Mouse (Mus musculus) retina, adult 2 months (tissue): Measurements from ENCODE around the gene Gsap.
"Not testable (repeated sequence)": the region's sequence is repeated elsewhere in the genome, so short reads cannot be mapped to it uniquely, and the experiment has no call there.

Experiments
- DNase-seq: peaks from one replicate; pipeline ENCODE4 v3.0.0-alpha.2; 2012; ENCODE audit warnings: low read depth, low spot score

The Gsap gene

GRCm38 (mm10) chr5:21261202-21261844, 75.3 kb downstream of the Gsap start:
- no peak for DNase-seq

DNA sequence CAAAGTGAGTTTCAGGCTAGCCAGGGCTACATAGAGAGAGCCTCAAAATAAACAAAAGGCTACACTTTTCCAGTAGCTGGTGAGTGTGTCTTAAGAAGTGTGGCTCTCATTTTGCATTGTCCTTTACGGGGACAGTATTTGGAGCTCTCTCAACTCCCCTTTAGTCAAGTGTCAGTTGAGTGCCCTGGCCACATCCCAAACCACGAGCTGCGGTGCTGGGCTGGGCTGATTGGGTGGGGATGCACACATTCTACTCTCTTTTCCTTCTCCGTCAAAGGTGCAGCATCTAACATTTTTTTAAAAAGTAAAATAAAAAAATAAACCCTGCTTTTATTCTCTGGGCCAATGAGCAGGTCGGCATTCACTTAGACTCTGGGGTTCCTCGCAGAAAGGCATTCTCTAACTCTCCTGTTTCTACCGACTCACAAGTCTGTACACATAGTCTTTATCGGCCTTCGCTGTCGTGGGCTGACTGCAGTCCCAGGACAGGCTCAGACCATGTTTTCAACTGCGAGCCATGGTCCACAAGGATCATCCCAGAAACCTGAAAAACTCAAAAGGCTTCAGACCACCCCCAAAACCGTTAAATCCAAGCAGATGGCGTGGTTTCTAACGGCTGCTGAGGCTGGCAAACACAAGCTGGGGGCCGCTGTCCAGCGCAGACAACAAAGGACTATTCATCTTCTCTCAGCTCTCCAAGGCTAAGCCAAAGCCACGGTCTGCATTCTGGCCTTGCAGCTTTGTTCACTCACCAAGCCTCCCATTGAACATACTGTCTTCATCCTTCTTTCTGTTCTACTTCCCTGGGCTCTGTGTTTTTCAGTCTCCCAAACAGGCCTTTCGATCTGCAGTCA, 77.4 kb downstream of the Gsap start:
- DNase-seq, result no peak

DNA sequence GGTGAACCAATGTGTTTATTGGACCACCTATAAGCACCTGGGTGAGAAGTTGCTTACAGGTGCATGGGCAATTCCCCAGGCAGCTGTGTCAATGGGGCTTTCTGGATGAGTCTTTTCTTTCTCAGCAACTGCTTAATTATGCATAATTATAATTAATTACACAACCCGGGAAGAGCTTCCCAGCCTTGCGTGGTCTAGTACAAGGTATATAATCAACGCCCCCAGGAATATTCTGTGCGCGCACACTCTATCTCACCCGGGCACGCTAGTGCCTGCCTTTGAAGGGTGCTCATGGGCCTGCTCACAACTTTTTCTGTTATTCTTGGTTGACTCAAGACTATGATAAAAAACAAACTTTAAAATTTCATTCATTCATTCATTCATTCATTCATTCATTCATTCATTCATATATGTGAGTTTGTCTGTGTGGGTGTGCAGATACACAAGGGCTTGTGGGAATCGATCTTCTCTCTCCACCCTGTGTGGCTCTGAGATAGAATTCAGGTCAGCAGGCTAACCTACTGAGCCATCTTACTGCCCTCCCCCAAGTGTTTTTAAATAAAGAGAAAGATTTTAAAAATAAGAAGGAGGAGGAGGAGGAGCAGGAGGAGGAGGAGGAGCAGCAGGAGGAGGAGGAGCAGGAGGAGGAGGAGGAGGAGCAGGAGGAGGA, 78.4 kb downstream of the Gsap start:
- no peak for DNase-seq

- peak; percentile 54 for DNase-seq
Observed at GRCm38 (mm10) chr5:21265049-21265448, 79.0 kb downstream of the Gsap start.

DNA sequence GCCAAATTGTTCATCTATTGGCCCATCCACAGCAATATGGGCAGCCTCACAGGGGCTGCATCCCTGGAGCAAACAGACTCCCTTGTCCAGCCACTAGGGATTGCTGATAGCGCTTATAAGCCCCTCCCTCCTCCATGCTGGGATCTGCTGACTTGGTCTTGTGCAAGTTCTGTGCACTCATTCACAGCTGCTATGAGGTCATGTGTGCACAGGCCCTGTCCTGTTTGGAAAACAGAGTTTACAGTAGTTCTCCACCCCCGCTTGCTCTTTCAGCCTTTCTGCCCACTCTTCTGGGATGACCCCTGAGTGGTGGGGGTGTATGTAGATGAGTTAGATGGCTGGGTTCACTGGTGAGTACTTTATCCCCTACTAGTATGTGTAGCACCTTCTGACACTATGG, 81.0 kb downstream of the Gsap start:
- DNase-seq, result no peak

GRCm38 (mm10) chr5:21269446-21269845, 83.4 kb downstream of the Gsap start:
- no peak for DNase-seq

- DNase-seq, result no peak
Observed at GRCm38 (mm10) chr5:21270756-21271155, 84.7 kb downstream of the Gsap start.

DNA sequence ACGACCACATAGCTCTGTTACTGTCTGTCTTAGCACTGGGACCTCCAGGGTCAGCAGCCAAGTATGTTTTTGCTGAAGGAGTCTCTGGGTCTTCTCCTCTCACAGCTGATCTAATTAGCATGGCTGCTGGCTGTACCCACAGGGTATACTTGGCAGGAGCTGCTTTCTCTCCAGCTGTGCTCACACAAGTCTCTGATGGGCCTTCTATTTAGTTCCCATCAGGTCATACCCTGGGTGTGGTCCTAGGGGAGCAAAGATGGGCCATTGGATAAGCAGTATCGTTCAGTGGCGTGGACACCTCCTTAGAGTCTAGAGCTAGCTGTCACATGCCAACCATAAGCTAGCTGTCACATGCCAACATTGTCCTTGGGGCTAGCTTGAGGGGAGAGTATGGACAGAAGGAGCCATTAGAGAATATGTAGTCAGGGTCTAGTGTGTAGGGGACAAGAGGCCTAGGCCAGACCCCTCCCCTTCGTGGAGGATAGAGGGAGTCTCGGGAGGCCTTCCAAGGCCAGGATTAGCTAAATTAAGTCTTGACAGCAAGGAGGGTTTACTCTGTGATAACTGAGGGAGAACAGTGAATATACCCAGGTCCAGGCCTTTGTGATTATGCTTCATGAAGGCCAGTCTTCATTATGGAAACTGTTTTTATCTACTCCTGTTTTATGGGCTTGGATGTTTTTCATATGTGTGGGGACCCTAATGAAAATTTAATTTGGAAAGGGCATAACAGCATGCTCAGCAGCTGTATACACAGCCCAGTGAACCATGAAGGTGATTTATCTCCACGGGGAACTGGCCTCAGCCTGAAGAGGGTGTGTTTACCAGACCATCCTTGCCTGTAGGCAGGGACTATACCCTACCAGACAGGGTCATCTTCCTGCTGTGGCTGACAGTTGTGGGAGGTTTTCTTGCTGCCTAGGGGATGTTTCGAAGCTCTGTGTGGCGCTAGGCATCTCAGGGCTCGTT, 85.6 kb downstream of the Gsap start:
- no peak for DNase-seq

DNA sequence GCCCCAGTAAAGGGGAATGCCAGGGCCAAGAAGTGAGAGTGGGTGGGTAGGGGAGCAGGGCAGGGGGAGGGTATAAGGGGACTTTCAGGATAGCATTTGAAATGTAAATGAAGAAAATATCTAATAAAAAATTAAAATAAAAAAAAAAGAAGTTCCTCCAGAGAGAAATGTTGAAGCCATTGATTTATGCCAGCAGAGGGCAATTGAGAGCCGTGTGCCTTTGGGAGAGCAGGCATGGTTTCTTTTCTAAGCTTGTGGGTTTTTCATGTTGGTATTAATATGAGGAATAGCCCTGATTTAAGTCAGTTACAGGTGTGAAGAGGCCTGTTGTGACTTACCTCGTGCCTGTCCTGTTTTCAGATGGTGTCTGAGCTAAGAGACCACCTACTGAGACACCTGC, 91.6 kb downstream of the Gsap start:
- not testable (repeated sequence) for DNase-seq

DNA sequence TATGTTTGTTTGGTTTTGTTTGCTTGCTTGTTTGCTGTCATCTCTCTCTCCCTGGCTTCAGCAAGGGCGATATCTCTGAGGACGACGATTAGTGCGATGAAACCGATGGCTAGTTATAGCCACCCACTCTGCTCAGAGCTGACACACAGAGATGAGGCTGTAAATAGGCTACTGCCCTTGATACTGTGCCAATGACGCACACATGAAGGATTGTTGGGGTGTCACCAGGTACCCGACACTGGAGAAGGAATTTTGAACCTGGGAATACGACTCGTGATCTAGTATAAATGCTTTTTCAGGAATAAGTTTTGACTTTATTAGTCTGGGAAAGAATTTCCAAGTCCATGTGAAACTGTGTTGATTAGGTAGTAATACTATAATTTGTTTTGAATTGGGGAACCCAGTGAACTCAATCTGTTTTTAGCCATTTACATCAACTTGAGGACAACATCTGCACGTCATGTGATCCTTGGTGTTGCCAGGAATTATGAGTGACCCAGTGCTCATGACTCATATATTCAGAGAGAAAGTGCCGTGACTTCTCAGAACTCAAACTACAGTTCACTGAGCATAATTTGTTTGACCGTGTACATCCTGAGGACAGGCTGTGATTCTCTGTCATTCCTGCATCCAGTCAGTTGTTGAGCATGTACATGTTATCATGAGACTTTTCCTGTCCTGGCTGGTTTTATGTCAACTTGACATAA, 97.5 kb downstream of the Gsap start:
- no peak for DNase-seq

GRCm38 (mm10) chr5:21288658-21289435, 102.8 kb downstream of the Gsap start:
- DNase-seq, result no peak

GRCm38 (mm10) chr5:21290594-21290993, 104.5 kb downstream of the Gsap start:
- no peak for DNase-seq

- DNase-seq, result no peak
Observed at GRCm38 (mm10) chr5:21295683-21296082, 109.6 kb downstream of the Gsap start.

DNA sequence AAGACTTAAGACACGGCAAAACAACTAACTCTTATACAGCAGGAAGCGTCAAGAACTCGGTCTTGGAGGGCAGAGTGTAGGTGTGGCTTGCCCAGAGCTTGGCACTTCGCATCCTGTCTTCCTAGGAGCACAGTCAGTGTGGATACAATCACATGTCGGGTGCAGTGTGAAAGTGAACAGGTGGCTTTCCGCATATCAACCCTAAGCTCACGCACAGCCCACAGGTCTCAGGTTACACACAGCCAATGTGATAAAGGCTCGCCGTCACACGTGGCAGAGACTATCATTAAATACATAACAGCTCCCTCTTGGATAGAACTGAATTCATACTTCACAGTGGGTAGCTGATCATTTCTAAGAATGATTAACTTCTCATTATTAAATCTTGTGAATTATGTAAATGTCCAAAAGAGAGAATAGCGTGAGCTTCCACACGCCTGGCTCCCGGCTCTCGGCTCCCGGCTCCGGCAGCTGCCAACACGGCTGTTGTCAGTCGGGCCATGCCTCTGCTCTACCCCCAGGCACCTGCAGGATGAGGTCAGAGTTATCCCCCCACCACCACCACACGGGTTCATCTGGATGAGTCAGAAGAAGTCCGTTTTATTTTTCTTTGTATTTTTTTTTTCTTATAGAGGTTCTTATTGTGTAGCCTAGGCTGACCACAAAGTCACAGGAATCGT, 113.2 kb downstream of the Gsap start:
- no peak for DNase-seq

DNA sequence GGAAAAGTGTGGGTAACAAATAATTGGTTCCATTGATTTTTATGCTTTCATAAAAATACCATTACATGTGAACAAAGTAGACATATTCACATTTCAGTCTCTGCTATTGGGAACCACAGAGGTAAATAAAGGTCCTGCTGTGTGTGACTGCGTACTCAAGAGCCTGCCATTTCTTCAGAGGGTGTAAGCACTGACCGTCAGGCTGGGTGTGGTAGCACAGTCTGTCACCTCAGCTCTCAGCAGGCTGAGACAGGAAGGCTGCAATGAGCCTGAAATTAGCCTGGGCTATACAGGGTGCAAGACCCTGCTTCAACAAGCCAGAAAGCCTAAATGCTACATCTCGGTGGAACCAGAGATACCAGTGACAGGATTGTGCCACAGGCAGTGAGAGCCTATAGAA, 114.0 kb downstream of the Gsap start:
- DNase-seq, result no peak

DNA sequence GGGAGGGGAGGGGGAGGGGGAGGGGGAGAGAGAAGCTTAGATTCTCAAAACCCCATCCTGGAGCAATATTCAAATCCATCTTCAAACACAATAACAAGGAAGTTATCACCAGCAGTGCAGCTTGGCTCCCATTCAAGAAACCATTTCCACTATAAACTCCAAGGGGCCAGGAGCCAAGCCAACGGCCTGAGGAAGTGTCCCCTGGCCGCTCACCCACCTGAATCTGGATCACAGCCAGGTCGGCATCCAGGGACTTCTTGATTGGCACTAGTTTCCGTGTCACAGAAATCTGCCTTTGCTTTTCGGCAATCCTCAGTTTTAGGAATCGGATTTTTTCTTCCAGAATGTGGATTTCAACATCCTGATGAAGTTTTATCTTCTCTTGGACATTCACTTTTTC, 115.0 kb downstream of the Gsap start:
- no peak for DNase-seq

GRCm38 (mm10) chr5:21307165-21307564, 121.1 kb downstream of the Gsap start:
- DNase-seq, result no peak

DNA sequence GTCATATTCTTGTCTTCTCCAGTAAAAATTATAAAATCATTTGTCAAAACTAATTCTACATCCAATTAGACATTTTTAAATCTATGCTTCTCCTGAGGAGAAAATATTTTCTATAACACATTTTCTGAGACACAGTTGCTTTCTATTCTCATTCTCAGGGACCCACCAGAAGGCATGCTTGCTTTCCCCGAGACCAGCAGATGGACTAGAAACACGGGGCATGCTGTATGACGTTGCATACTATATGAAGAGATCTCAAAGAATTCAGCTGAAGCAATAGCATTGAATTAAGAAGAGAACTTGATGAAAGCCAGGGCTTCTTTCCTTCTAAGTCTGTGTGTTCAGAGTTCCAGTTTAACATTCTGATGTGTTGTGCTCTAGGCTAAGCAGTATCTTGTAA, 128.6 kb downstream of the Gsap start:
- DNase-seq, result no peak

DNA sequence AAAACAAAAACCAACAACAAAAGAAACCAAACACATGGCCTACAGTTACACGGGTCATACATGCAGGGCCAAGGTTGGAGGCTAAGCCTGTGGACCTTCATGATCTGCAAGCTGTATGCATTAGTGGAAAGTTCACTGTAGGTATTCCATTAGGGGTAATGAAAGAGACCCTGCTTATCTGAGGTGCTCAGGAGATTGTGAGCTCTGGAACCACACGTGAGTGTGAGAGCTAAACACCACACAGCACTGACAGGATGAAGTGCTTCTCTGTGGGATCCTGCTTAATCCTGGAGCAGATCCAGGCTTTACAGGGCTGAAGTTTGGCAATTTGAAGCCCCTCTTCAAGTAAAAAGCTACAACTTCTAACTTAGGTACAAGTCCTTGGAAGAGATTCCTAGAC, 134.1 kb downstream of the Gsap start:
- DNase-seq, result no peak

- no peak for DNase-seq
Observed at GRCm38 (mm10) chr5:21326494-21326893, 140.4 kb downstream of the Gsap start.
